Mouse (Mus musculus) adrenal gland, postnatal 4 days (tissue): Measurements from ENCODE around the gene 4931409K22Rik. TPM values are rescaled to one million over a fixed set of nuclear protein-coding genes. Genes with fewer than 3 reads are reported as not detected.
"Not testable (repeated sequence)": the region's sequence is repeated elsewhere in the genome, so short reads cannot be mapped to it uniquely, and the experiment has no call there.

ENCODE experiments used
- DNase-seq, 2 experiments: peaks; one replicate each; pipeline ENCODE4 v3.0.0; 2021 to 2022; ENCODE audit warnings: low spot score in 2 of 2, mixed read lengths in 2 of 2
- total RNA-seq, 2 experiments: library from RNA; stranded (reverse); gene quantifications; 2 replicates each; pipeline ENCODE4 v1.2.3; 2021

The 4931409K22Rik gene
- total RNA-seq, 2 experiments from 2014 or later: 0.11 TPM; not detected in 1

DNA sequence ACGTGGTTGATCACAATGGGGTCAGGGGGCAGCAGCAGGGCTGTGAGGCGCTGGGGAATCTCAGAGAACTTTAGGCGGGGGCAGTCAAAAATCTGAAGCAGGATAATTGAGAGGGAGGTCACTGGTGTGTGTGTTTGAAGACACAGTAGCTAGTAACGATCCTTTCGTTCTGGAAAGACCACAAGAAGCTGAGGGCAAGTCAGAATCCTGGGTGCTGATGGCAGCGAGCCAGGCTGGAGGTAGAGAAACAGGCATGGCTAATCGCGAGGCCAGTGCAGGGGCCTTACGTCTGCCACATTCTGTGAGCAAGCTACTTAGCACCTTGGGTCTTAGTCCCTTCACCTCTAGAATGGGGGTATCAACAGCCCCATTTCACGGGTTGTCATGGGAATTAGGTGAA, 37.3 kb upstream of the 4931409K22Rik start:
- no peak for DNase-seq

DNA sequence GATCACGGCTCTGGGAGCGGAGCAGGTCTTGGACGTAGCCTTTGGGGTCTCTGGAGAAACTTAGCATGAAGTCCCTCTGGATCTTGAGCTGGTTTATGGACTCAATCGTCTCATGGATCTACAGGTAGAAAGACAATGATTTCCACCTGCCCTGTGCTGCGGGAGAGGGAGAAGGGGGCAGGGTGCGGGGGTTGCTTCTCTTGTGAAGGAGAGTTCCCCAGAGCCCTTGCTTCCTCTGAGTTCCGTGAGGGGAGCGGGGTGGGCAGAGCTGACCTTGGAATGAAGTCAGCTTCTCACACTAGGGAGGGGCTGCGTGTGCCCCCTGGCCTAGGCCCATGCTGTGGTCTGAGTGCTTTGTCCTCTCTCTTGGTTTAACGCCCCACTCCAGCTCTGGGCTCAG, 36.6 kb upstream of the 4931409K22Rik start:
- no peak for DNase-seq

DNA sequence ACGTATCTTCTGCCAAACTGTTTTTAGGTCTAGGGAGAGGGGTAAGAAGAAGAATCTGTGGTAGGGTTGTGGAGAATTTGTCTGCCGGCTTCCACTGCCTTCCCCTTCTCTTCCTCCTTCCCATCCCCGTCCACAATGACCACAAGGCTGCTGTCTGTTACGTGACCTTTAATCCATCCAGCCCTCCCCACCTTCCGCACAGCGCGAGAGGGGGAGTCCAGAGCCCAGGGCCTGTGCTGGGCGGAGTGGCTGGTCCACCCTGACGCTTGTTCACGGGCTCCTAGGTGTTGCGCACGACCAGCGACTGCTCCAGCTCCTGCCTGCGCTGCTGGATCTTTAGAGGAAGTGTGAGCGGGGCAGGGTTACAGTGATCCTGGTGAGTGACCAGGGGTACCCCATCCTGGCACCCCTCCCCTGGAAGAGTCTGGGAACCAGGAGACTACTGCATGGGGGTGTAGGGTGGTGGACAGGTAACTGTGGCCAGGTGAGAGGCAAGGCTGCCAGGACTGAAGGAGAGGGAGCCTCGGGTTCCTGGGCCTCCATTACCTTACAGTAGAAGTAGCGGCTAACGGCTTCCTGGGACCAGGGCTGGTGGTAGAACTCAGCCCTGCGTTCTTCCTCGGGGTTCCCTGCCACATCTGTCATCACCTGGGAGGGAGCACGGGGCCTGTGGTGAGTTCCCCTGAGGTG, 36.0 kb upstream of the 4931409K22Rik start:
- no peak for DNase-seq

DNA sequence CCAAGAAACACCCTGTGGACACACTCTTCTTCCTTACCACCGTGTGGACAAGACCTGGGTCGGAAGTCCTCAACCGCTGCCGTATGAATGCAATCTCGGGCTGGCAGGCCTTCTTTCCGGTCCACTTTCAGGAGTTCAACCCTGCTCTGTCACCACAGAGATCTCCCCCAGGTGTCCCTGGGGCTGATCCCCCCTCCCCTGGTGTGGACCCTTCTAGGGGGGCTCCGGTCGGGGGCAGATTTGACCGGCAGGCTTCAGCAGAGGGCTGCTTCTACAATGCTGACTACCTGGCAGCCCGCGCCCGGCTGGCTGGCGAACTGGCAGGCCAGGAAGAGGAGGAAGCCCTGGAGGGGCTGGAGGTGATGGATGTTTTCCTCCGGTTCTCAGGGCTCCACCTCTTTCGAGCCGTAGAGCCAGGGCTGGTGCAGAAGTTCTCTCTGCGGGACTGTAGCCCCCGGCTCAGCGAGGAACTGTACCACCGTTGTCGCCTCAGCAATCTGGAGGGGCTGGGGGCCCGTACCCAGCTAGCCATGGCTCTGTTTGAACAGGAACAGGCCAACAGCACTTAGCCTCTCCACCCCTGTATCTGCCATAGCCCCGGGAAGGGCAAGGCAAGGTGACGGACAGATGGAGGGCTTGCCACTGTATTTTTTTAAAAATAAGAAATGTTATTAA, 35.3 kb upstream of the 4931409K22Rik start:
- no peak for DNase-seq

DNA sequence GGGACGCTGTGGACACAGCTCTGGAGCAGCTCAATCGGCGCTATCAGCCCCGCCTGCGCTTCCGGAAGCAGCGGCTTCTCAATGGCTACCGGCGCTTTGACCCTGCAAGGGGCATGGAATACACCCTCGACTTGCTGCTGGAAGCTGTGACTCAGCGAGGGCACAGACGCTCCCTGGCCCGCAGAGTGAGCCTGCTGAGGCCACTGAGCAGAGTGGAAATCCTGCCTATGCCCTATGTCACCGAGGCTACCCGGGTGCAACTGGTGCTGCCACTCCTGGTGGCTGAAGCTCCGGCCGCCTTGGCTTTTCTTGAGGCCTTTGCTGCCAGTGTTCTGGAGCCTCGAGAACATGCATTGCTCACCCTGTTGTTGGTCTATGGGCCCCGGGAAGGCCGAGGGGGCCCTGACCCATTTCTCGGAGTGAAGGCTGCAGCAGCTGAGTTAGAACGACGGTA, 34.7 kb upstream of the 4931409K22Rik start:
- DNase-seq: peak in 1 of 2 experiments; percentile 40

DNA sequence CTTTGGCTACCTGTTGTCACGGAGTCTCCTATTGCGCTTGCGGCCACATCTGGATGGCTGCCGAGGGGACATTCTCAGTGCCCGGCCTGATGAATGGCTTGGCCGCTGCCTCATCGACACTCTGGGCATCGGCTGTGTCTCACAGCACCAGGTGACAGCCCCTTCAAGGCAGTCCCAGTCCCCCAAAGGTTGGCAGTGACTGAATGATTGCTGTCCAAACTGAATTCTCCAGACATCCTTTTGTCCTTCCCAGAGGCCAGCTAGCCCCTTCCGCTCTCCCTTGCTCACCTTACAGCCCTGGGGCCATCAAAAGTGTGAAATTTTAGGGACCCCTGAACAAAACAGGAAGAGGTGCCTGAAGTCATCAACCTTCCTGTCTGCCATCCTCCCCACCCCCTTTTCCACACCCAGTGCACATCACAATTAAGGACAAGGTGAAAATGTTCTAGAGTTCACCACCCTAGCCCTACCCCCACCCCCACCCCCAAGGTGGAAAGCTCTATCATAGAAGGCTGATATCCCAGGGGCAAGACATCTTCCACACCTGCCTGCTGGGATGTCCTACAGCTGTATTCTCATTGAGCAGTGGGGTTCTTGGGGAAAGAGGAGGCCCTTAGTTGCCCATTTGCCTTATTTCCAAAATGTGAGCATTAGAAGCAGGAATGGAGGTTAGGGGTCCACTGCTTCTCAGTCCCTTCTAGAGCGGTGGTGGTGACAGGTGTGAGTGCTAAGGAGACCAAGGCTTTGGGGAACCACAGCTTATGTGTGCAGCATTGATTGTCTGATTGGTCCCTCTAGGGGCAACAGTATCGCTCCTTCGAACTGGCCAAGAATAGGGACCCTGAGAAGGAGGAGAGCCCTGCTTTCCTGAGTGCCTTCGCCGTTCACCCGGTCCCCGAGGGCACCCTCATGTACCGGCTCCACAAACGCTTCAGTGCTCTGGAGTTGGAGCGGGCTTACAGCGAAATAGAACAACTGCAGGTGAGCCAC, 33.2 kb upstream of the 4931409K22Rik start:
- DNase-seq: no peak

DNA sequence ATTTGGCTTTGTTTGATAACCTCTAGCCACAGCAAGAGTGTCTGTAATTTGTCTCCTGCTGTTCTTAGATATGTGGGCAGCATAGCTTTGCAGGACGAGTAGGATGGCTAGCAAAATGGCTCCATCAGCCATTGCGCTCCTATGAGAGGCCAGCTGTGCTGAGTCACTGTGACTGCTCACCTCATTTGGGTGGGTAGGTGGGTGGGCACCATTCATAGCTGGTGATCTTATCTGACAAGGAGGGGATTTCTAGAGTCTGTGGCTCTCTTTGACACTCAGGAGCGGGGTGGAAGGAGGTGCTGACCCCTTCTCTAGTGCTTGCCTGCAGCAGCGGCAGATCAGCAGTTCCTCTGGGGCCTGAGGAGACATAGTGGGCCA, 30.6 kb upstream of the 4931409K22Rik start:
- DNase-seq: no peak

DNA sequence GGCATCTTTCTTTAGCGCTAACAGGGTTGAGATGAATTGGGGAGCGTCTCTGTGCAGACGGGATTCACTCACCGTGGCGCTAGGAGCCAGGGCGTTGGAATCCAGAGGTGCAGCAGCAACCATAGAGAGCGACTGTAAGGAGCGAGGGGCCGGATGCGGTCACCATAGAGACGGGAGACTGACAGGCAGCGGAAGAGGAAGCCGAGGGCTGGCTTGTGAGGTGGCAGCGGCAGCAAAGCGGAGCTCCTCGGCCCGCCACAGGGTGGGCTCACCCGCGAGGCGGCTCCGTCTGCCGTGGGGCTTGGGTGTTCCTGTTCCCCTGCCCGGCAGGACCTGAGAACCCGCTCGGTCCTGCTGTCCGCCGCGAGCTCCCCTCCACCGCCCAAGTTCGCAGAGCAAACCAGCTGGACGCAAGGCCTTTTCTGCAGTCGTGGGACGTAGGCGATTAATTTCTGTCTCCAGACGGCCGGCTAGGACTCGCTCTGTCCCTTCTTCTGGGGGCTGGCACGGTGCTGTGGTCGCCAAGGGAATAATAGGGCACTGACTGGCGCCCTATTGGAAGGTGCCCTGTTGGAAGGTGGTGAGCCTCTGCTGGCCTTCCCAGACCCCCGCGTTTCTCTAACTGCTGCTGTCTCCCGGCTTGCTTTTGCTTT, 30.1 kb upstream of the 4931409K22Rik start, which contains the start of gene Chpf2:
Gene Chpf2 (plus strand): TSS at position 195 of the 653 bp plus-strand sequence.
- DNase-seq: peak in 1 of 2 experiments; percentile 64

DNA sequence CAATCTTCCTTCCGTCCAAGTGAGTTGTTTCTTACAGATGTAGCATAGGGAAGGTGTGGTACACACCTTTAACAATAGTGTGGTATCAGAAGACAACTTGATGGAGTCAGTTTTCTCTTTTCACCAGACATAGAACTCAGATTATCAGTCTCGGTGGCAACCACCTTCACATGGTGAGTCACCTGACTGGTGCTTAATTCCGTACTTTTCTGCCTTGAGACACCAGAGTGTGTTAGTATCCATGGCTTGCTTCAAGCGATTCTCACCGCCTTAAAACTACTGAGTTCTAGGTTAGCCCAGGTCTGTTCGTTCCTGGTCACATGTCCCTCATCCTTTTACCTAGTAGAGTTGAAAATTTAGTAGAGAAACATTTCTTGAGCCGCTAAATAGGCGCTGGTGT, 29.5 kb upstream of the 4931409K22Rik start:
- DNase-seq: no peak

DNA sequence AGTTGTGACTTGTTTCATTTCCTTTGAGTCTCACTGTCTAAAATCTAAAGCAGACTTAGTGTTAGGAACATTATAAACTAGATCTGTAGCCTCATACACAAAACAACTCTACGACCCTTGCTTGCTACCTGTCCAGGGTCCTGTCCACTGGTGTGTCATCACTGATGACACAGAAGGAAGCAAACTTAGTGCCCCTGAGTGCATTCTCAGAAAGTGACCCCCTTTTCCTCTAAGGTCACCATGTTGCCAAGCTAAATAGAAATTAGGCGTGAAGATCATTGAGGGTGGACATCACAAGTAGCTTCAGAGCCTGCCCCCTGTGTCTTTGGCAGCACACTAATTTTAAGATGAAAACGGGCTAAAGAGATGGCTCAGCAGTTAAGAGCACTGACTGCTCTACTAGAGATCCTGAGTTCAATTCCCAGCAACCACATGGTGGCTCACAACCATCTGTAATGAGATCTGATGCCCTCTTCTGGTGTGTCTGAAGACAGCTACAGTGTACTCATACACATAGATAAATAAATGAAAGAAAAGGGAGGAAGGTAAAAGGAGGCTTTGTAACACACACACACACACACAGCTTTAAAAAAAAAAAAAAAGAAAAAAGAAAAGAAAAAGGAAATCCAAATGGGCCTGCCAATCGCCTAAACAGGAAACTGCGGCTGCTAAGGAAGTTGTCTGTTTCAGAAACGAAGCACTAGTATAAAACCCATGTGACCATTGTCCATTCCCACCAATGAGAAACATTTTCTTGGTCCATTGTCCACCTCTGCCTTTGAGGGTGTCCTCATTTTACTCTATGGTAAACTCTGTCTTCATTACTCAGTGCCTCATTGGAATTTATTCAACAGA, 21.7 kb upstream of the 4931409K22Rik start:
- no peak for DNase-seq

DNA sequence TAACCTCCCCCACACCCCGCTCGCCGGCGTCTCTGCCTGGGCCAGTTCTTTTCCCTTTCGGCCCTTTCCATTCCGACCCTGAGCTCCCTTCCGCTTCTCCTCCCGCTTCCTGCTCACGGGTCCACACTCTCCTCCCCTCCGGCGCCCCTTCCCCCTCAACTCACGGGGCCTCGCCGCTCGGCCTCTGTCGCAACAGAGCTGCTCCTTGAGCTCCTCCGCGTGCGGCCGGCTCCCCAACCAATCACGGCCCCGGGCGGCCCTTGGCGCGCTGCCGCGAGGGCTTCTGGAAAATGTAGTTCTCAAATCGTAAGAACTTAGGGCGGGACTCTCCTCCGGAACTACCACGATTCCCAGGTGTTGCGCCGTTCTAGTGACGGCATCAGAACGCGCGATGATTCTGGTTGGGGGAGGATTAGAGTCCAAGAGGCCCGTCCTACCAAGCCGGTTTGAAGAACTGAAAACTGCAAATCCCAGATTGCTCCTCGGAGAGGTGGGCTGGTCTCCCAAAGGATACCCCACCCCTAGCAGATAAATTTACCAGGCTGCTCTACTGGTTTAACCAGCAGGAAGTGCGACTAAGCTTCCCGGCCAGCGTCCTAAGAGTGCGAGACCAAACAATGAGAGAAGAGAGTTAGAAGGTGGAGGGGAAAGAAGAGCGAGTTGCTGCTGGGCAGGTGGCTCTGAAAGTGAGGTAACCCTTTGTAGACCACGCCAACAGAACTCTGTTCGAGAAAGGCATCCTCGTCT, 20.7 kb upstream of the 4931409K22Rik start, which contains the start of gene Abcf2:
Gene Abcf2 (minus strand): TSS at position 285 of the 747 bp plus-strand sequence.
- peak; percentile 97 to 100 for DNase-seq

DNA sequence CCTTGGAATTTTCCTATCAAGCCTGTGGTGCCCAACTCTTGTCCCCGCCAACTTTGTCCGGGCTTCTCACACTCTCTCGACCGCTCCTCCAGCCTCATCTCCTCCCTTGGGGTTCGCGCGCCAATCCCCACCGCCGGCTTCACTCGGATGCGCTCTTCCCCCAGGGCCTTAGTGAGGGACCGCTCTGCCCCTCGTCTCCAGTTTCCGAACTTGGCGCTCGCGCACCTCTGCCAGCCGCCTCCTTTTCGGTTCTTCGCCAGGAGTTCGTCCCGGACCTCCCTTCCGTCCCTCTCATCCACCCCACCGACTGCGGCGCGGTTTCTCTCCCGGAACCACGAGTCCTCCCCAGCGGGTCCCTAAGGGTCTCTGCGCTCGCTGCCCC, 20.2 kb upstream of the 4931409K22Rik start:
- DNase-seq: no peak

DNA sequence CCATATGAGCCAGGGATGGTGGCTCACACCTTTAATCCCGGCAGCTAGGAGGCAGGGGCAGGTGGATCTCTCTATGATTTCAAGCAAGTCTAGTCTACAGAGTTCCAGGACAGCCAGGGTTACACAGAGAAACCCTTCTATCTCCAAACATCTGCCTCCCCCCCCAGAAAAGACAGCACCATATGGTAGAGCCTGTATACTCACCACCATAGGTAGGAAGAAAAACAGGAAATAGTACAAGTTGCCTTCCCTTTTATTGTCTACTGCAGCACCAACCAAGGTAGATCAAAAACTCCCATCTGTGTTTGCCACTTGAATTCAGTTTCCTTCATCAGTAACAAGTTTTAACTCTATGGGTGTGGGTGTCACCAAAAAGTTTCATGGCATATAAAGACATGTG, 19.3 kb upstream of the 4931409K22Rik start:
- DNase-seq: no peak

DNA sequence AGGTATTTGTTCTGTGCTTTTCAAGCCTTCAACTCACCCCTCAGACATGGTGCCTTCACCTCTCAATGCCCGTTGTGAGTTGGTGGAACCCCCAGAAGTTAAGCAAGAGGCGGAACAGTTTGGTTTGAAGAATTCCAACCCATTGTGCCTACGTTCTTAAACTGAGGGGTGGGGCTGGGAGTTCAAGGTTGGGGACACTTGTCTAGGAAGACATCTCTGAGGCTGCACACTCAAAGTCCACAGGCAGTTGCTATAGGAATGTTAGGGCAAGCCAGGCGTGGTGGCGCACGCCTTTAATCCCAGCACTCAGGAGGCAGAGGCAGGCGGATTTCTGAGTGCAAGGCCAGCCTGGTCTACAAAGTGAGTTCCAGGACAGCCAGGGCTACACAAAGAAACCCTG, 1.3 kb downstream of the 4931409K22Rik start:
- not testable (repeated sequence) for DNase-seq

DNA sequence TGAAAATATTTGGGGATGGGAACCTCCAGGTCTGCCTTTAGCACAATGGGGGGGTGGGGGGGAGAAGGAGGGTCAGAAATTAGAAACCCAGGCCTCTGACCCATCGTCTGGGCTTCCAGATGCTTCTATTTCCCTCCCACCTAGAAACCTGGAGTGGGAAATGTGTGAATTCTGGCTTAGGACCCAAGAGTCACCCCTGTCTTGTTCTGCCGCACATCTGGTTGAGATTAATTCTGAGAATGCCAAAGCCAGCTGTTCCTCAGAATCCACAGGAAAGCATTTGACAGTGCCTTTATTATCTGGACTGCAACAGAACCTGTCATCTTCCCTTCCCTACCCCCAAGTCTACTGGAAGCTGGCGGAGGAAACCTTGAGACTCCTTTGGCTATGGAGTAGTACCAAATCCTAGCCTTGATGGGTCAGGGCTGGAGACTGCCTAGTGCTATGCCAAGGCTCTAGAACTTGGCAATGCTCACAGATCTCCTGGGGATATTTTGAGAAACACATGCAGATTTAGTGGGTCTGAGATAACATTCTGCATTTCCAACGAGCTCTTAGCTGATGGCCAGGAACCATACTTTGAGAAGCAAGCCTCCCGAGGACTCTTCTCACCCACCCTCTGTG, 2.9 kb downstream of the 4931409K22Rik start:
- DNase-seq: no peak

DNA sequence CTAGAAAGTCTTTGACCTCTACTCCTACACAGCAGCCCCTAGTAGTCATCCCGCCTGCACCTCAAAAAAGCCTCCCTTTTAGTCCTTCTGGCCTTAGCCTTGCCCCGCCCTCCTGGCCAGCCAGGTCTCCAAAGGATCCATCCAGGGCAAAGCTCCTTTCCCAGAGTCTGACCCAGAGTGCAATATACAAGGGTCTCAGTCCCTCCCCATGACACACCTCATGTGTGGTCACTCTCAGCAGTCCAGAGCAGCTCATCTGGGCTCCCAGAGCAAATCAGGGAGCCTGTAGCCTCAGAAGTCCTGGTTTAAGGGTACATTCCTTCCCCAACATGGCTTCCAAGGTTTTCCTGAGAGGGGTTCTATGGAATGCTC, 5.3 kb downstream of the 4931409K22Rik start:
- no peak for DNase-seq

DNA sequence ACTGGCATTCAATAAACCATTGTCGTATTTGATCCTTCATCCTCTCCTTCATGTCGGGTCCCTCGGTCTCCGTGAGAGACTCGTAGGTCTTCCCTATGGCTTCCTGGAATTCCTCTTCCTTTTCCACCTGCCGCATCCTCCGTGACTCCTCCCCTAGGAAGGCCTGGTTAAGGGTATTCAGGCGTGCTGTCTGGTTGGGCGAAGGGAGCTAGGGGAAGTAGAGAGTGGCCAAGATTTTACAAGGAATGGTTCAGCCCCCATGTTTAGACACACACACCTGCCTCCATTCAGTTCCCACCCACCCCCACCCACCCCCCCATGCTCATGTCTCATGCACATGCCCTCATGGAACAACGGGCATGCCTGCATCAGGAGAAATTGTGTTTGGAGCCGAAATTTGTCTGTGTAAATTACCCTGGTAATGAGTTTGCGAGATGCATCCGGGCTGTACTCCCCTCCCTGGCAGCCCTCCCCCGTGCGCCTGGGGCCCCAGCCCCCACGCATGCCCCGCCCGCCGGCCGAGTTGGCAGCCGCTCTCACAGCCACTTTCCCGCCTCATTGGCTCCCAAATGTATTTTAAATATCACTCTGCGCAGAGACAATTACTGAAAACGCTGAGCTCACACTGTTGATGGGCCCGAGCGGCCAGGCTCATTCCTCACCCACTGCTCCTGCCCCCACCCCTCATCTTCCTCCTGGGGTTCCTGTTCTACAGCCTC, 5.9 kb downstream of the 4931409K22Rik start:
- DNase-seq: no peak

DNA sequence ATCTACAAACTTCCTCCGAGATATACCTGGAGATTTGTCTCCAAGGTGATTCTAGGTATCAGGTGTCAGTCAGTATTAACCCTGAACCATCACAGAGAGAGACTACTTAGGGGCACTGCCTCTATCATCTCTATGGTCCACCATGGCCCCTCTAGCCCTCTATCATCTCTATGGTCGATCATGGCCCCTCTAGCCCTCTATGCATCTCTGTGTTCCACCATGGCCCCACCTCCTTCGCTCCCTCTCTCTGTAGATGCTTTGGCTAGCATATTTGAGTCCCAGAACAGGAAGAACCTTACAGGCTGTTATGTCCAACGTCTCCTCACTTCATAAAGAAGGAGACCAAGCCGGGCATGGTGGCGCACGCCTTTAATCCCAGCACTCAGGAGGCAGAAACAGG, 14.0 kb downstream of the 4931409K22Rik start:
- no peak for DNase-seq
